In genomic region chr6:52002676-52003075, GRCm38 (mm10) we compare ENCODE assay signal across 9 mouse cellular contexts. TPM values are rescaled to one million over a fixed set of nuclear protein-coding genes. Genes with fewer than 3 reads are reported as not detected.
DNase-seq lines count a peak whose midpoint lies in the region; ATAC-seq and TF ChIP-seq lines count a peak whose summit lies in the region.
"Had no signal": no experiment of that assay in that cellular context is flagged by ENCODE, and none has a peak within 500 bp of the region (broad histone marks: within the 10 kb centered on the region; RNA-seq: fewer than 3 reads in every experiment).

No protein-coding gene starts in this region.

- H3K9me3 ChIP-seq in limb, embryonic 11.5 days (ENCODE audit: control insufficient read depth, low read length), result no peaks in the 10 kb centered on the region
- no peaks in the 10 kb centered on the region for H3K9me3 ChIP-seq in limb, embryonic 10.5 days (replicated peaks)
- no peaks in the 10 kb centered on the region for H3K9me3 ChIP-seq in lung, embryonic 15.5 days
- H3K9me3 ChIP-seq: midbrain, embryonic 12.5 days had no signal

- H3K27me3 ChIP-seq in limb, embryonic 11.5 days (ENCODE audit: control insufficient read depth, insufficient read depth, low read length), result peaks cover 11% of the 10 kb centered on the region; the same call in 1 of the 2 replicates
- H3K27me3 ChIP-seq in limb, embryonic 10.5 days (ENCODE audit: low read depth, poor library complexity, severe bottlenecking), result peaks cover 57% of the 10 kb centered on the region
- H3K27me3 ChIP-seq in lung, embryonic 15.5 days, result peaks cover 27% of the 10 kb centered on the region
- H3K27me3 ChIP-seq in cerebellum, adult 2 months (ENCODE audit: control insufficient read depth, insufficient read depth, low read length), result peaks cover 7% of the 10 kb centered on the region; the same call in 1 of the 2 replicates

- no peak overlapping the region for H3K4me2 ChIP-seq in limb, embryonic 11.5 days (ENCODE audit: low read depth, severe bottlenecking)
- peak overlapping the region; percentile 20; the same call in 1 of the 2 replicates for H3K4me2 ChIP-seq in lung, embryonic 15.5 days
- H3K4me2 ChIP-seq: midbrain, embryonic 12.5 days had no signal

- H3K4me3 ChIP-seq in limb, embryonic 11.5 days (ENCODE audit: low read depth, low read length), result no peak overlapping the region
- no peak overlapping the region for H3K4me3 ChIP-seq in limb, embryonic 10.5 days
- no peak overlapping the region for H3K4me3 ChIP-seq in lung, embryonic 15.5 days
- H3K4me3 ChIP-seq in cerebellum, adult 2 months (replicated peaks; ENCODE audit: insufficient read depth, low read depth, low read length), result no peak overlapping the region
- H3K4me3 ChIP-seq: midbrain, embryonic 12.5 days had no signal

- H3K27ac ChIP-seq in limb, embryonic 11.5 days (replicated peaks; ENCODE audit: low read depth, low read length), result no peak overlapping the region
- H3K27ac ChIP-seq in limb, embryonic 10.5 days, result no peak overlapping the region
- no peak overlapping the region for H3K27ac ChIP-seq in lung, embryonic 15.5 days
- no peak overlapping the region for H3K27ac ChIP-seq in cerebellum, adult 2 months (ENCODE audit: insufficient read depth, low read length)
- H3K27ac ChIP-seq: midbrain, embryonic 12.5 days had no signal

- 28% methylated on average over 8 of the region's 8 CpGs for WGBS in limb, embryonic 11.5 days
- 30% methylated on average over 8 of the region's 8 CpGs for WGBS in limb, embryonic 10.5 days
- WGBS in lung, embryonic 15.5 days, result 19% methylated on average over 8 of the region's 8 CpGs
- 47% methylated on average over 8 of the region's 8 CpGs for WGBS in cerebellum, adult 2 months

- TF ChIP-seq CTCF in cerebellum, adult 2 months (IDR thresholded peaks at IDR 0.05; ENCODE audit: borderline replicate concordance, insufficient read depth, low read depth, low read length), result no peak

- DNase-seq in cerebellum, postnatal 10 days, result peak; percentile 59 to 71
- no peak for DNase-seq in cerebellum, postnatal 4 days (ENCODE audit: low spot score in 2 of 2)
- DNase-seq in limb, embryonic 11.5 days (ENCODE audit: low spot score), result peak; percentile 43
- DNase-seq in limb, embryonic 10.5 days (ENCODE audit: low spot score), result no peak
- no peak for DNase-seq in cerebellum, adult 2 months
- DNase-seq in c-Kit-positive CD71-positive TER-119-positive erythroid progenitor cells, embryonic 14.5 days (ENCODE audit: low spot score), result no peak

- H3K9ac ChIP-seq in limb, embryonic 11.5 days (ENCODE audit: low read length), result no peak overlapping the region
- no peak overlapping the region for H3K9ac ChIP-seq in lung, embryonic 15.5 days
- H3K9ac ChIP-seq: midbrain, embryonic 12.5 days had no signal

- TF ChIP-seq POLR2A in cerebellum, adult 2 months (IDR thresholded peaks at IDR 0.05; ENCODE audit: borderline replicate concordance, insufficient read depth, low read length), result no peak

- ATAC-seq in limb, embryonic 11.5 days (ENCODE audit: insufficient number of reproducible peaks, low FRiP score, low TSS enrichment, low read depth), result no peak
- ATAC-seq in common myeloid progenitor, adult 5-6 weeks (replicated peaks; ENCODE audit: low read depth, poor library complexity, severe bottlenecking), result 0 out of 2 replicates have a peak, but pooled peaks have one; percentile 45
- no peak for ATAC-seq in lung, embryonic 15.5 days (ENCODE audit: borderline replicate concordance, extremely low read depth, low FRiP score, low TSS enrichment)

- H3K4me1 ChIP-seq in limb, embryonic 11.5 days (ENCODE audit: control insufficient read depth, insufficient read depth, low read length), result peaks cover 18% of the 10 kb centered on the region
- peaks cover 30% of the 10 kb centered on the region for H3K4me1 ChIP-seq in limb, embryonic 10.5 days
- H3K4me1 ChIP-seq in lung, embryonic 15.5 days, result peaks cover 18% of the 10 kb centered on the region
- no peaks in the 10 kb centered on the region for H3K4me1 ChIP-seq in cerebellum, adult 2 months (ENCODE audit: control insufficient read depth, insufficient read depth, low read length)
- H3K4me1 ChIP-seq: midbrain, embryonic 12.5 days had no signal

- no peaks in the 10 kb centered on the region for H3K36me3 ChIP-seq in limb, embryonic 11.5 days (ENCODE audit: control insufficient read depth, insufficient read depth, low read length)
- H3K36me3 ChIP-seq in limb, embryonic 10.5 days, result no peaks in the 10 kb centered on the region
- no peaks in the 10 kb centered on the region for H3K36me3 ChIP-seq in lung, embryonic 15.5 days
- H3K36me3 ChIP-seq: midbrain, embryonic 12.5 days had no signal

RNA-seq across cellular contexts. Expression of gene Skap2, which starts 9.7 kb away (rescaled TPM):
- 15.3 and 20.3 TPM in 2 replicates for polyA plus RNA-seq in limb, embryonic 11.5 days (2014; fragmentation: Nextera tagmentation; extraction: Ambion mirVana)
- 16.4 and 19.3 TPM in 2 replicates for polyA plus RNA-seq in limb, embryonic 10.5 days (2016; fragmentation: Nextera tagmentation; extraction: Ambion mirVana)
- total RNA-seq in common myeloid progenitor, adult 5-6 weeks (2017), result 127 and 171 TPM in 2 replicates
- 59.3 and 65.0 TPM in 2 replicates for polyA plus RNA-seq in lung, embryonic 15.5 days (2015; fragmentation: Nextera tagmentation; extraction: Ambion mirVana)
- polyA plus RNA-seq in cerebellum, adult 2 months (2012; rRNA removed), result 13.7 and 19.2 TPM in 2 replicates

Comparison
In these comparisons a context has a peak if more than half of its experiments do, and no peak if none do; other contexts are left out.
1. DNase-seq: peak in cerebellum, postnatal 10 days (2 of 2) and limb, embryonic 11.5 days (single experiment); none in cerebellum, postnatal 4 days (0 of 2), limb, embryonic 10.5 days (single experiment), cerebellum, adult 2 months (0 of 2) and c-Kit-positive CD71-positive TER-119-positive erythroid progenitor cells, embryonic 14.5 days (single experiment).